ENCODE assay signal across 7 mouse cellular contexts in genomic region chr10:21465362-21465761, GRCm38 (mm10).
A peak's percentile ranks its signal among the peaks of the same experiment; 100 is the strongest.
DNase-seq lines count a peak whose midpoint lies in the region; ATAC-seq and TF ChIP-seq lines count a peak whose summit lies in the region.

No protein-coding gene starts in this region.

- peaks cover 35% of the 10 kb centered on the region for H3K27me3 ChIP-seq in embryonic facial prominence, embryonic 10.5 days (replicated peaks; ENCODE audit: low read depth, poor library complexity, severe bottlenecking)
- H3K27me3 ChIP-seq in limb, embryonic 11.5 days (ENCODE audit: control insufficient read depth, insufficient read depth, low read length), result no peaks in the 10 kb centered on the region
- H3K27me3 ChIP-seq in midbrain, embryonic 15.5 days (replicated peaks), result no peaks in the 10 kb centered on the region; the same call in 1 of the 2 replicates
- no peaks in the 10 kb centered on the region for H3K27me3 ChIP-seq in spleen, adult 2 months (ENCODE audit: control insufficient read depth, insufficient read depth, low read length)

- H3K4me2 ChIP-seq in limb, embryonic 11.5 days (ENCODE audit: low read depth, severe bottlenecking), result peak overlapping the region; percentile 12; the same call in 1 of the 2 replicates
- H3K4me2 ChIP-seq in midbrain, embryonic 15.5 days, result peak overlapping the region; percentile 39

- TF ChIP-seq POLR2A in spleen, adult 2 months (IDR thresholded peaks at IDR 0.05; ENCODE audit: low read depth, low read length), result no peak

- peak overlapping the region; percentile 29; the same call in 1 of the 2 replicates for H3K4me3 ChIP-seq in embryonic facial prominence, embryonic 10.5 days
- H3K4me3 ChIP-seq in limb, embryonic 11.5 days (ENCODE audit: low read depth, low read length), result no peak overlapping the region
- no peak overlapping the region for H3K4me3 ChIP-seq in midbrain, embryonic 15.5 days
- H3K4me3 ChIP-seq in spleen, adult 2 months (ENCODE audit: extremely low read depth, insufficient read depth, insufficient read length), result no peak overlapping the region

- H3K9ac ChIP-seq in limb, embryonic 11.5 days (ENCODE audit: low read length), result no peak overlapping the region
- no peak overlapping the region for H3K9ac ChIP-seq in midbrain, embryonic 15.5 days

- H3K36me3 ChIP-seq in embryonic facial prominence, embryonic 10.5 days (replicated peaks), result no peaks in the 10 kb centered on the region
- H3K36me3 ChIP-seq in limb, embryonic 11.5 days (ENCODE audit: control insufficient read depth, insufficient read depth, low read length), result no peaks in the 10 kb centered on the region
- no peaks in the 10 kb centered on the region for H3K36me3 ChIP-seq in midbrain, embryonic 15.5 days (replicated peaks)
- H3K36me3 ChIP-seq in spleen, adult 2 months (ENCODE audit: control insufficient read depth, insufficient read depth, low read length), result no peaks in the 10 kb centered on the region

- H3K9me3 ChIP-seq in embryonic facial prominence, embryonic 10.5 days, result no peaks in the 10 kb centered on the region
- no peaks in the 10 kb centered on the region for H3K9me3 ChIP-seq in limb, embryonic 11.5 days (ENCODE audit: control insufficient read depth, low read length)
- no peaks in the 10 kb centered on the region for H3K9me3 ChIP-seq in midbrain, embryonic 15.5 days

- WGBS in embryonic facial prominence, embryonic 10.5 days, result 5% methylated on average over 15 of the region's 15 CpGs
- 2% methylated on average over 15 of the region's 15 CpGs for WGBS in limb, embryonic 11.5 days
- 1% methylated on average over 15 of the region's 15 CpGs for WGBS in midbrain, embryonic 15.5 days
- WGBS in spleen, adult 2 months, result 2% methylated on average over 15 of the region's 15 CpGs

- DNase-seq in adrenal gland, postnatal 10 days, result peak; percentile 92
- DNase-seq in embryonic facial prominence, embryonic 10.5 days (ENCODE audit: low spot score), result peak; percentile 85
- peak; percentile 80 to 92 for DNase-seq in heart, adult 18-20 months
- DNase-seq in kidney, adult 18-20 months, result peak; percentile 89
- peak; percentile 91 for DNase-seq in limb, embryonic 11.5 days (ENCODE audit: low spot score)
- DNase-seq in spleen, adult 2 months (ENCODE audit: low read depth in 1 of 2, low spot score in 2 of 2), result peak; percentile 58 to 75

- no peak overlapping the region for H3K27ac ChIP-seq in embryonic facial prominence, embryonic 10.5 days (replicated peaks)
- H3K27ac ChIP-seq in limb, embryonic 11.5 days (replicated peaks; ENCODE audit: low read depth, low read length), result no peak overlapping the region
- H3K27ac ChIP-seq in midbrain, embryonic 15.5 days, result no peak overlapping the region
- no peak overlapping the region for H3K27ac ChIP-seq in spleen, adult 2 months (ENCODE audit: insufficient read depth, low read length)

- peak; percentile 73; the same call in 1 of the 2 replicates for TF ChIP-seq CTCF in spleen, adult 2 months (IDR thresholded peaks at IDR 0.05; ENCODE audit: extremely low read depth, insufficient read depth, insufficient read length, insufficient replicate concordance)

- ATAC-seq in limb, embryonic 11.5 days (ENCODE audit: insufficient number of reproducible peaks, low FRiP score, low TSS enrichment, low read depth), result no peak
- ATAC-seq in midbrain, embryonic 15.5 days (replicated peaks), result peak; percentile 74

- peaks cover 25% of the 10 kb centered on the region for H3K4me1 ChIP-seq in embryonic facial prominence, embryonic 10.5 days
- H3K4me1 ChIP-seq in limb, embryonic 11.5 days (ENCODE audit: control insufficient read depth, insufficient read depth, low read length), result peaks cover 6% of the 10 kb centered on the region; the same call in 1 of the 2 replicates
- peaks cover 12% of the 10 kb centered on the region for H3K4me1 ChIP-seq in midbrain, embryonic 15.5 days
- H3K4me1 ChIP-seq in spleen, adult 2 months (ENCODE audit: control insufficient read depth, insufficient read depth, insufficient read length), result peaks cover 5% of the 10 kb centered on the region
